Mouse (Mus musculus): ENCODE data around the gene Mrps22. TPM values are rescaled to one million over a fixed set of nuclear protein-coding genes. Genes with fewer than 3 reads are reported as not detected.
A peak's percentile ranks its signal among the peaks of the same experiment; 100 is the strongest.

The Mrps22 gene
- polyA plus RNA-seq, 1 experiment from 2014 or later = 57.9 TPM

DNA sequence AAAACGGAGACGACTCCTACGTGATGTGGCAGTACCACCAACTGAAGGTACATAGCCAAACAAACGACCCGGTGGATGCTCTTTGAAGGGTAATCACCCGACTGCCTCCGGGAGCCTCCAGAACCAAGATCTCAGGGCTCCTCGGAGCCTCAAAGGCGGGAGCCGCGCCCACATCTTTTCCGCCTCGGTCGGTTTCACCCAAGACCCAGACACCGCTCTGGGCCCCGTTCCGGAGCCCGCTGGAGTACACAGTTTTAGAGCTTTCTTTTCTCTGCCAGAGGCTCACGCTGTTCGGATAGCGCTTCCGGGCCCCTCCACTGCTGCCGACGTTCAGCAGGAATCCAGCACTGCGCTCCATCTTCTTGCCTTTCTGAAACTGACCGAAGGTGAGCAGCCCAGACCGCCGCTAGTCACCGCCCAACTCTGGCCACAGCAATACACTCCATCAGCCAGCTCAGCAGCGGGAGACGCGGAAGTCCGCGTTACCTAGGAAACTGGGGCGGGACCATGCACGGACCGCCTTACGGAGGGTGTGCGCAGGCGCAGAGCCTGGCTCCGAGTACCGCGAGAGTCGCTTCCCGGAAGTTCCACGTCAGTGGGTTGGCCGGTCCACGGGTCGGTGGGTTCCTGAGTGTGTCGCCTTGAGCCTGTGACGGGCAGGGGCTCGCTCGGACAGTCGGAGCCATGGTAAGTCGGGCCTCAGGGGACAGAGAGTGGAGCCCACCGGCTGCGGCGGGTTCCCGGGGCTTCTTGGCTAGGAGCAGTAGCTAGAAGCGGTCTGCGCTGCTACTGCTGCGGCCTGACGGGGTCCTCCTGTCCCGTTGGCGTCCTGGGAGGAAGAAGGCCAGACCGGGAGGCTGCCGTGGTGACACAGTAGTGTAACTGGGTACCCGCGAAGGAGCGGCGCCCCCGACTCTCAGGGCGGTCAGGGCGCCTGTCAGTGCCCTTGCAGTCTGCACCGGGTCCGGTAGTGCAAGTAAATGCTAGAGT lies 38.0 kb downstream of the Mrps22 start, which contains the start of gene Copb2:
TSS of gene Copb2 (plus strand) at position 585 of the 990 bp plus-strand sequence.
- Histone ChIP-seq H3K4me1 (replicated peaks) (peaks cover 27% of the 10 kb centered on the region), H3K36me3 (peaks cover 6% of the 10 kb centered on the region), H3K4me2 (replicated peaks) (peak within 1 kb of the TSS; percentile 76), H3K9me3 (no peaks in the 10 kb centered on the region), H3K27me3 (no peaks in the 10 kb centered on the region), H3K27ac (peak within 1 kb of the TSS; percentile 89), H3K4me3 (replicated peaks) (peak within 1 kb of the TSS; percentile 69), H3K9ac (replicated peaks) (peak within 1 kb of the TSS; percentile 91)
- under 1% methylated on average over 76 of the region's 76 CpGs for WGBS
- peak; percentile 100 for ATAC-seq

DNA sequence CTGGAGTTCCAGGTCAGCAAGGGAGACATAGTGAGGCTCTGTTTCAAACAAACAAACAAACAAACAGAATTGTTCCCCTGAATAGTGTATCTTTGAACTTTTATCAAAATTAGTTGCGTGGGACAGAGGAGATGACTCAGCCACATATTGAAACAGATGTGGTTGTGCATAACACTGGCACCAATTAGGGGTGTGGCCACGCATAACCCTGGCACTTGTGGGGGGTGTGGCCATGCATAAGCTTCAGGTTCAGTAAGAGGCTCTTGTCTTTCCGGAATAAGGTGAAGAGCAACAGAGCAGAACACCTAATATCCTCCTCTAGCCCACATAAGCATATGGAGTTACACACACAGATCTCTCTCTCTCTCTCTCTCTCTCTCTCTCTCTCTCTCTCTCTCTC lies 57.4 kb downstream of the Mrps22 start:
- Histone ChIP-seq H3K4me1 (replicated peaks) (no peaks in the 10 kb centered on the region), H3K9ac (replicated peaks) (no peak overlapping the region), H3K4me2 (replicated peaks) (no peak overlapping the region), H3K27ac (no peak overlapping the region), H3K36me3 (no peaks in the 10 kb centered on the region), H3K27me3 (peaks cover 11% of the 10 kb centered on the region; the same call in 1 of the 2 replicates), H3K4me3 (replicated peaks) (no peak overlapping the region), H3K9me3 (no peaks in the 10 kb centered on the region)
- 83% methylated on average over 3 of the region's 3 CpGs for WGBS
- no peak for ATAC-seq

Other genes starting within 250 kb of the Mrps22 start
- gene Rbp1, start 178.7 kb downstream of the Mrps22 start, polyA plus RNA-seq (2015; fragmentation: Nextera tagmentation; extraction: Ambion mirVana) = 24.8 and 28.4 TPM in 2 replicates
- not detected in 2 replicates for gene Rbp2, start 115.5 kb downstream of the Mrps22 start, polyA plus RNA-seq (2015; fragmentation: Nextera tagmentation; extraction: Ambion mirVana)
- 136 and 138 TPM in 2 replicates for gene Copb2, start 37.9 kb downstream of the Mrps22 start, polyA plus RNA-seq (2015; fragmentation: Nextera tagmentation; extraction: Ambion mirVana)
- gene Prr23a1, start 240.8 kb upstream of the Mrps22 start, polyA plus RNA-seq (2015; fragmentation: Nextera tagmentation; extraction: Ambion mirVana) = not detected in 2 replicates

Measured in midbrain, embryonic 13.5 days (tissue).